Mouse (Mus musculus) mouse trophoblast stem cell (cell line): ENCODE data around the gene Exoc1.

Experiments
- in situ Hi-C, 2 experiments: fragments of 300-500 bp; cut with MseI, MboI; formaldehyde crosslinking; loops; 2 replicates in 1 of 2; 3 replicates in 1 of 2; pipeline ENCODE4 v1.15.1; 2025

Exoc1 gene

GRCm38 (mm10) chr5:76609702-76610370 is 80.7 kb downstream of the Exoc1 start:
- in situ Hi-C loops = no loop called here

- in situ Hi-C loops = no loop called here
These were observed 83.9 kb downstream of the Exoc1 start for GRCm38 (mm10) chr5:76612867-76613499.

- in situ Hi-C loops = no loop called here
These were observed 86.2 kb downstream of the Exoc1 start for GRCm38 (mm10) chr5:76615276-76615675.

- in situ Hi-C loops = no loop called here
These were observed 87.2 kb downstream of the Exoc1 start for GRCm38 (mm10) chr5:76616196-76616747.

- in situ Hi-C loops = no loop called here
These were observed 89.6 kb downstream of the Exoc1 start for GRCm38 (mm10) chr5:76618750-76619149.
